Mouse (Mus musculus) B cell, adult 2 months (primary cell): ENCODE results near the gene Zfp790.
"Not testable (repeated sequence)": the region's sequence is repeated elsewhere in the genome, so short reads cannot be mapped to it uniquely, and the experiment has no call there.

ENCODE experiments used
- DNase-seq, 2 experiments: peaks; one replicate each; pipeline ENCODE4 v3.0.0; 2022

Gene Zfp790

GRCm38 (mm10) chr7:29844616-29845015 lies 28.7 kb downstream of the Zfp790 start:
- DNase-seq, result no peak

GRCm38 (mm10) chr7:29852831-29853218 lies 36.9 kb downstream of the Zfp790 start:
- DNase-seq, result peak in 1 of 2 experiments; percentile 4

GRCm38 (mm10) chr7:29853219-29853842 lies 37.4 kb downstream of the Zfp790 start, which contains the start of gene Zfp940:
Zfp940 (minus strand) TSS chr7:29853669.
- DNase-seq, result peak; percentile 88

- DNase-seq, result peak; percentile 81 to 82
Observed at GRCm38 (mm10) chr7:29859532-29860517, 43.9 kb downstream of the Zfp790 start, which contains the start of gene Zfp420. Zfp420 (plus strand) TSS chr7:29859979.

- DNase-seq, result no peak
Observed at GRCm38 (mm10) chr7:29861660-29862059, 45.7 kb downstream of the Zfp790 start.

GRCm38 (mm10) chr7:29874256-29874655 lies 58.3 kb downstream of the Zfp790 start:
- no peak for DNase-seq

- not testable (repeated sequence) for DNase-seq
Observed at GRCm38 (mm10) chr7:29877561-29877960, 61.6 kb downstream of the Zfp790 start.

- no peak for DNase-seq
Observed at GRCm38 (mm10) chr7:29880056-29880455, 64.1 kb downstream of the Zfp790 start.
